ENCODE assay signal across 25 mouse cellular contexts in genomic region chr16:31473226-31473625, GRCm38 (mm10). TPM values are rescaled to one million over a fixed set of nuclear protein-coding genes. Genes with fewer than 3 reads are reported as not detected.
DNase-seq lines count a peak whose midpoint lies in the region; ATAC-seq lines count a peak whose summit lies in the region.
"Had no signal": no experiment of that assay in that cellular context is flagged by ENCODE, and none has a peak within 500 bp of the region (broad histone marks: within the 10 kb centered on the region; RNA-seq: fewer than 3 reads in every experiment).

No protein-coding gene starts in this region.

- H3K4me1 ChIP-seq in forebrain, embryonic 15.5 days, result peaks cover 19% of the 10 kb centered on the region

- H3K27me3 ChIP-seq in forebrain, embryonic 15.5 days, result no peaks in the 10 kb centered on the region
- H3K27me3 ChIP-seq: CH12.LX, Patski had no signal

- no peaks in the 10 kb centered on the region for H3K36me3 ChIP-seq in forebrain, embryonic 15.5 days
- H3K36me3 ChIP-seq: G1E had no signal

- no peak overlapping the region for H3K27ac ChIP-seq in forebrain, embryonic 15.5 days (replicated peaks)

- no peak overlapping the region for H3K4me3 ChIP-seq in forebrain, embryonic 15.5 days

- no peaks in the 10 kb centered on the region for H3K9me3 ChIP-seq in forebrain, embryonic 15.5 days

- WGBS in forebrain, embryonic 15.5 days, result 100% methylated on average over 1 of the region's 1 CpGs

- no peak overlapping the region for H3K9ac ChIP-seq in forebrain, embryonic 15.5 days (replicated peaks)

- DNase-seq in cerebellum, adult 9-10 months, result peak; percentile 12
- DNase-seq in cerebellum, postnatal 4 days (ENCODE audit: low spot score in 2 of 2), result no peak
- DNase-seq in ES-CJ7 (ENCODE audit: low read depth, low spot score), result peak; percentile 66
- DNase-seq in R1 (ENCODE audit: low read depth, low spot score), result peak; percentile 67
- DNase-seq in ZHBTc4 (ENCODE audit: low read depth, low spot score), result peak; percentile 56
- DNase-seq in kidney, postnatal 4 days, result no peak
- DNase-seq in embryo, embryonic 11 days, result no peak
- DNase-seq: adrenal gland, adult 2 months; adrenal gland, adult 8-10 months; adrenal gland, postnatal 10 days; adrenal gland, postnatal 14 days; adrenal gland, postnatal 25 days; adrenal gland, postnatal 36 days; B cell, adult 2 months; cerebellum, adult 11 months; cerebellum, adult 11-12 months; cerebellum, adult 18-20 months; cerebellum, adult 2 months; cerebellum, adult 8-10 months had no signal

- H3K4me2 ChIP-seq in forebrain, embryonic 15.5 days (replicated peaks), result no peak overlapping the region

- ATAC-seq in forebrain, embryonic 15.5 days (replicated peaks), result no peak
- ATAC-seq: activated CD4-positive, CD25-positive, alpha-beta regulatory T cell, adult 4 months; CD4-positive, CD25-positive, alpha-beta regulatory T cell, adult 4 months; Patski had no signal

RNA-seq across cellular contexts. Expression of gene Bdh1, which starts 51.1 kb away (rescaled TPM):
- polyA plus RNA-seq in forebrain, embryonic 15.5 days (2015; fragmentation: Nextera tagmentation; extraction: Ambion mirVana), result 132 and 144 TPM in 2 replicates
- polyA plus RNA-seq: G1E had no signal

Comparison
In these comparisons a context has a peak if more than half of its experiments do, and no peak if none do; other contexts are left out.
1. DNase-seq: peak in cerebellum, adult 9-10 months (single experiment), ES-CJ7 (single experiment), R1 (single experiment) and ZHBTc4 (single experiment); none in cerebellum, postnatal 4 days (0 of 2), kidney, postnatal 4 days (0 of 2) and embryo, embryonic 11 days (single experiment).